Mouse (Mus musculus): ENCODE measurements around the gene Ankrd33b. TPM values are rescaled to one million over a fixed set of nuclear protein-coding genes. Genes with fewer than 3 reads are reported as not detected.
A peak's percentile ranks its signal among the peaks of the same experiment; 100 is the strongest.

Ankrd33b gene
- polyA plus RNA-seq, 1 experiment from 2014 or later, result 0.56 TPM

- no peaks in the 10 kb centered on the region for H3K27me3 ChIP-seq (ENCODE audit: low read depth, poor library complexity, severe bottlenecking)
- no peak overlapping the region for H3K4me3 ChIP-seq
- H3K4me1 ChIP-seq, result no peaks in the 10 kb centered on the region; the same call in 1 of the 2 replicates
- no peaks in the 10 kb centered on the region for H3K9me3 ChIP-seq (replicated peaks)
- no peaks in the 10 kb centered on the region for H3K36me3 ChIP-seq
- 78% methylated on average over 9 of the region's 9 CpGs for WGBS
- no peak for DNase-seq (ENCODE audit: low spot score)
- H3K27ac ChIP-seq (replicated peaks), result no peak overlapping the region
These were observed 105.2 kb downstream of the Ankrd33b start for GRCm38 (mm10) chr15:31262361-31262760.

DNA sequence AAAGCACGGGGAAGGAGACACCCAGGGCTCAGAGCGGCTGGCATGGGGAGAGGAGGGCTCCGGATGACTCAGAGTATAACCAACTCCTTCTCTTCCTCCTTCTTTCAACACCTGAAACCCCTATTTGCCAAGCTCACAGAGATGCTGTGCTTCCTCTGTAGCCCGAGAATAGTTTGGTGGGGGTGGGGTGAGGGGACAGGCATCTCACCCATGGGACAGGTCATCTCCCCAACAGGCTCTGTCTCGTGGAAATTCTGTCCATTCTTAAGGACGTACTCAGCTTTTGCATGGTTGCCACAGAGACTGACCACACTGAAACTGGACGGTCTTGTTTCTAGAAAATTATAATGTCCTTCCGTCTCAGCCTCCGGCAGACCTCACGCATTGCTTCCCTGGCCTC, 106.4 kb downstream of the Ankrd33b start:
- H3K4me1 ChIP-seq, result peaks cover 3% of the 10 kb centered on the region; the same call in 1 of the 2 replicates
- H3K4me3 ChIP-seq, result no peak overlapping the region
- DNase-seq (ENCODE audit: low spot score), result no peak
- no peaks in the 10 kb centered on the region for H3K36me3 ChIP-seq
- no peaks in the 10 kb centered on the region for H3K9me3 ChIP-seq (replicated peaks)
- H3K27me3 ChIP-seq (ENCODE audit: low read depth, poor library complexity, severe bottlenecking), result no peaks in the 10 kb centered on the region
- WGBS, result 81% methylated on average over 10 of the region's 10 CpGs
- H3K27ac ChIP-seq (replicated peaks), result no peak overlapping the region

- Histone ChIP-seq H3K4me3 (no peak overlapping the region), H3K4me1 (peaks cover 3% of the 10 kb centered on the region; the same call in 1 of the 2 replicates), H3K36me3 (no peaks in the 10 kb centered on the region), H3K27ac (replicated peaks) (no peak overlapping the region), H3K9me3 (replicated peaks) (no peaks in the 10 kb centered on the region), H3K27me3 (ENCODE audit: low read depth, poor library complexity, severe bottlenecking) (no peaks in the 10 kb centered on the region)
- no peak for DNase-seq (ENCODE audit: low spot score)
- 86% methylated on average over 18 of the region's 18 CpGs for WGBS
These were observed 108.7 kb downstream of the Ankrd33b start for GRCm38 (mm10) chr15:31258693-31259439.

DNA sequence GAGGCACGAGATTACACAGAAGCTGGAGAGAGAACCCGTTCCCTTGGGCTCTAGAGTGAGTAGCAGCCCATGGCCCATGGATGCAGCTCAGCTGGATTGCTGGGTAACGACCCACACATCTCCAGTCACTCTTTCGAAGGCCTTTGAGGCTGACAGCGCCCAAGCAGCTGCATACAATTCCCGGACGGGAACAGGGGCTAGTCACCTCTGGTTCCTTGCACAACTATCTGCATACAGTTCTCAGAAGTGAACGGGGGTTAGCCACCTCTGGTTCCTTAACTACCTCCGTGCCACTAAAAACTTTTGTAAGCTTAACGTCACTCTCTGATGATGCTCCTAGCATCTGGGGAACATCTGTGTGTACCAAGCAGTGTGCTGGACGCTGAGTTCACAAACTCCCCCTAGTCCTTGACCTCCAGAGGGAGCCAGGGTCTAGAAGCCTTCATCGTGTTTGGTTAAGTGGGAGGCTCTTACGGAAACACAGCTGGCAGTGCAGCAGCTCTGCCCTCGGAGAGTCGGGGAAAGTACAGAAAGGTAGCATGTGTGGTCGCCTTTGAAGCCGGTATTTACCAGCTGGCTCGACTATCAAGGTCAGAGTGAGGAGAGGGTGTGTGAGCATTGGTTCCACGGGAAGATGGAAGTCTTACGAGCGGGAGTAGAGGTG, 109.4 kb downstream of the Ankrd33b start:
- Histone ChIP-seq H3K9me3 (replicated peaks) (no peaks in the 10 kb centered on the region), H3K4me1 (peaks cover 3% of the 10 kb centered on the region; the same call in 1 of the 2 replicates), H3K4me3 (no peak overlapping the region), H3K36me3 (no peaks in the 10 kb centered on the region), H3K27me3 (ENCODE audit: low read depth, poor library complexity, severe bottlenecking) (no peaks in the 10 kb centered on the region), H3K27ac (replicated peaks) (no peak overlapping the region)
- no peak for DNase-seq (ENCODE audit: low spot score)
- WGBS, result 81% methylated on average over 21 of the region's 21 CpGs

DNA sequence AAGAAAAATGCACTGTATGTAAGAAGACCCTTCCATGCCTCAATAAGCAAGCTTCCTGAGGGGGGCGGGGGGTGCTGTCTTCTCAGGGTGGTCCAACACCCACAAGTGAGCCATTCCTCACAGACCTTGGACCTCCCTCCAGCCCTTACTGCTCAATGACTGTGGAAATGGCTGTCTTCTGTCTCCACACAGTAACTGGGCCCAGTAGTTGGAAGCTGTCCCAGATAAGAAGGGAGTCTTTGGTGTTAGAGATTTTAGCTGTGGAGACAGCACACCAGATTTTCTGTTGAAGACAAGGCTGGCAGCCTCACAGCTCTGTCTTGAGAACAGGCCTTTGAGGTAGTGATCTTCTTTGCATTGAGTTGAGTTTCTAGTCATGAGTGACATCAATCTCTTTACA, 110.2 kb downstream of the Ankrd33b start:
- Histone ChIP-seq H3K36me3 (no peaks in the 10 kb centered on the region), H3K4me1 (peaks cover 3% of the 10 kb centered on the region; the same call in 1 of the 2 replicates), H3K4me3 (no peak overlapping the region), H3K9me3 (replicated peaks) (no peaks in the 10 kb centered on the region), H3K27me3 (ENCODE audit: low read depth, poor library complexity, severe bottlenecking) (no peaks in the 10 kb centered on the region), H3K27ac (replicated peaks) (no peak overlapping the region)
- no peak for DNase-seq (ENCODE audit: low spot score)
- WGBS, result 95% methylated on average over 1 of the region's 1 CpGs

GRCm38 (mm10) chr15:31255762-31256161, 111.8 kb downstream of the Ankrd33b start:
- no peak for DNase-seq (ENCODE audit: low spot score)
- Histone ChIP-seq H3K4me1 (peaks cover 3% of the 10 kb centered on the region; the same call in 1 of the 2 replicates), H3K4me3 (no peak overlapping the region), H3K36me3 (no peaks in the 10 kb centered on the region), H3K27me3 (ENCODE audit: low read depth, poor library complexity, severe bottlenecking) (no peaks in the 10 kb centered on the region), H3K27ac (replicated peaks) (no peak overlapping the region), H3K9me3 (replicated peaks) (no peaks in the 10 kb centered on the region)
- WGBS, result 87% methylated on average over 6 of the region's 6 CpGs

GRCm38 (mm10) chr15:31254939-31255535, 112.5 kb downstream of the Ankrd33b start:
- 91% methylated on average over 9 of the region's 9 CpGs for WGBS
- H3K4me3 ChIP-seq, result no peak overlapping the region
- H3K27ac ChIP-seq (replicated peaks), result no peak overlapping the region
- no peaks in the 10 kb centered on the region for H3K9me3 ChIP-seq (replicated peaks)
- H3K36me3 ChIP-seq, result no peaks in the 10 kb centered on the region
- H3K27me3 ChIP-seq (ENCODE audit: low read depth, poor library complexity, severe bottlenecking), result no peaks in the 10 kb centered on the region
- DNase-seq (ENCODE audit: low spot score), result no peak
- H3K4me1 ChIP-seq, result peaks cover 3% of the 10 kb centered on the region; the same call in 1 of the 2 replicates

GRCm38 (mm10) chr15:31253963-31254362, 113.6 kb downstream of the Ankrd33b start:
- no peaks in the 10 kb centered on the region for H3K27me3 ChIP-seq (ENCODE audit: low read depth, poor library complexity, severe bottlenecking)
- DNase-seq (ENCODE audit: low spot score), result no peak
- 91% methylated on average over 4 of the region's 4 CpGs for WGBS
- peaks cover 3% of the 10 kb centered on the region; the same call in 1 of the 2 replicates for H3K4me1 ChIP-seq
- H3K36me3 ChIP-seq, result no peaks in the 10 kb centered on the region
- H3K27ac ChIP-seq (replicated peaks), result 0 out of 2 replicates have a peak overlapping the region, but pooled peaks have one; percentile 49
- no peaks in the 10 kb centered on the region for H3K9me3 ChIP-seq (replicated peaks)
- no peak overlapping the region for H3K4me3 ChIP-seq

DNA sequence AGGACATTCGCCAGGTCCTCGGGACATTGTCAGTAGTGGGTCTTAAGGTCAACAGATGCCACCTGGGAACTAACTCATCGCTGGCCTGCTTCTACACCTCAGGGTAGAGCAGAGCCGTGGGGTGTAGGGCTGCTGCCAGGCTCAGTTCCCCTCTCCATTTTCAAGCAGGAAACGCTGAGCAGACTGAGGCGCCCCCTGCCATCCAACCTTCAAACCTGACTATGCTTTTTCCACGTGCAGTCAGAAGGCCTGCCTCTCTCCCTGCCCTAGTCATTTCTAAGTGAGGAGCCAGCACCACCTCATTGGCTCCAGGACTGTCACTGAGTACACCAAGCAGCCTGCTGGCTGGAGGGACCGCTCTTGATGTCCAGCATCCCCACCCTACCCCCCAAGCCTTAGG, 114.1 kb downstream of the Ankrd33b start:
- Histone ChIP-seq H3K9me3 (replicated peaks) (no peaks in the 10 kb centered on the region), H3K4me1 (peaks cover 6% of the 10 kb centered on the region; the same call in 1 of the 2 replicates), H3K27ac (replicated peaks) (0 out of 2 replicates have a peak overlapping the region, but pooled peaks have one; percentile 49), H3K36me3 (no peaks in the 10 kb centered on the region), H3K27me3 (ENCODE audit: low read depth, poor library complexity, severe bottlenecking) (no peaks in the 10 kb centered on the region), H3K4me3 (no peak overlapping the region)
- WGBS, result 75% methylated on average over 8 of the region's 8 CpGs
- DNase-seq (ENCODE audit: low spot score), result no peak

DNA sequence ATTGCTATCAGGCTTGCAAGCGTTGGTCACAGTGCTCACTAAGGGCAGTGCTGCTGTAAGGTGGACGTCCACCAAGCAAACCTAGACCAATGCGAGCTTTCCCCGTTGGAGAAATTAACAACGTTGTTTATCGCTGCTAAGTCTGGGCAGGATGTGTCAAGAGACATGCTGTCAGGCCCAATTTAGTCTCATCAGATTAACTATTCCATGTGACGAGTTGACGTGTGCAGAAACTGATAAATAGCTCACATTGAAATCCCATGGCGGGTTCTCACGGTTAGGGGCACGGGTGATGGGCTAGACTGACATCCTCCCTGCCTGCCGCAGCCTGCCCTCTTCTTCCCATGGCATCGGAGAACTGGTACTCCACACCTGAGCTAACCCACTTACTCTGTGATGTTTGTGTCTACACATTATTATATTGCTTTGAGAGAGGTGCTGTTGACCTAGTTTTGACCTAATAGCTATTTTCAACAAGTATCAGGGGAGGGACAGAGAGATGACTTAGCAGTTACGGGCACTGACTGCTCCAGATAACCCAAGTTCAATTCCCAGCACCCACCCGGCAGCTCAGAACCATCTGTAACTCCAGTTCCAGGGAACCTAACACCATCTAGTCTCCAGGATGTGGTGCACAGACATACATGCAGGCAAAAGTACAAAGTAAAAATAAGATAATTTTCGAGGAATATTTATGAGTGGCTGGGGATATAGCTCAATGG, 114.8 kb downstream of the Ankrd33b start:
- no peak for DNase-seq (ENCODE audit: low spot score)
- H3K4me1 ChIP-seq, result peaks cover 12% of the 10 kb centered on the region; the same call in 1 of the 2 replicates
- H3K9me3 ChIP-seq (replicated peaks), result no peaks in the 10 kb centered on the region
- no peaks in the 10 kb centered on the region for H3K27me3 ChIP-seq (ENCODE audit: low read depth, poor library complexity, severe bottlenecking)
- no peak overlapping the region for H3K4me3 ChIP-seq
- 93% methylated on average over 16 of the region's 16 CpGs for WGBS
- H3K36me3 ChIP-seq, result no peaks in the 10 kb centered on the region
- no peak overlapping the region for H3K27ac ChIP-seq (replicated peaks)

DNA sequence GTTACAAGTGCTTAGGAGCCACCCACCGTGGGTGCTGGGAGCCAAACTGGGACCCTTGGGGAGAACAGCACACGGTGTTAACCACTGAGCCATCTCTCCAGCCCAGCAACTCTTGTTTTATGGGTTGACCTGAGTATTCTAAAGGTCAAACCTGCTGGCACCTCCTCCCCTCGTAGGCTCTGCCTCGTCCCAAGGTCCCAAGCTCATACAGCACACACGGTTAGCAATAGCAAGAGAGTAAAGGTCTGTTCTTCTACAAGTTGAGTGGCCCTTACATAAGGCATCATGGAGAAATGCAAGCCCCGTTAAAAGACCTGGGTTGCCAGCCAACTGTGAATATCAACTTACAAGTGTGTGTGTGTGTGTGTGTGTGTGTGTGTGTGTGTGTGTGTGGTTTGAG, 116.3 kb downstream of the Ankrd33b start:
- 94% methylated on average over 6 of the region's 6 CpGs for WGBS
- Histone ChIP-seq H3K36me3 (no peaks in the 10 kb centered on the region), H3K27me3 (ENCODE audit: low read depth, poor library complexity, severe bottlenecking) (no peaks in the 10 kb centered on the region), H3K4me1 (peaks cover 17% of the 10 kb centered on the region), H3K27ac (replicated peaks) (no peak overlapping the region), H3K4me3 (no peak overlapping the region), H3K9me3 (replicated peaks) (no peaks in the 10 kb centered on the region)
- DNase-seq (ENCODE audit: low spot score), result no peak

DNA sequence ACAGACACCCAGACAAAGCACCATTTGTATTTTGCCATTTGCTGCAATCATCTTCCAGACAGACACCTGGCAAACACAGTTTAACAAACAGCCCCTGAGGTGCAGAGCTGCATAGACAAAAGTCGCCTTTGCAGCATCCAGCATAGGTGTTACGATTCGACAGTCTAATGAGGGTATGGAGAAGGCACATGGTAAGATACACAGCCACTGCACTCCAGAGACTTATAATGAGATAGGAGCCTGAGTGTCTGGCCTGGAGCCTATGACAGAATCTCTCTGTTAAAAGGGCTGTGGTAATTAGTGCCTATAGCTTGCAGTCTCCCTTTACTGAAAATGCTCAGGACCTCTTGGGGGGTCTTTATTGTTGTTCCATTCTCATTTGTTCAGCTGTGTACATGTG, 116.8 kb downstream of the Ankrd33b start:
- DNase-seq (ENCODE audit: low spot score), result no peak
- no peaks in the 10 kb centered on the region for H3K27me3 ChIP-seq (ENCODE audit: low read depth, poor library complexity, severe bottlenecking)
- no peak overlapping the region for H3K4me3 ChIP-seq
- H3K4me1 ChIP-seq, result peaks cover 17% of the 10 kb centered on the region
- H3K36me3 ChIP-seq, result no peaks in the 10 kb centered on the region
- H3K9me3 ChIP-seq (replicated peaks), result no peaks in the 10 kb centered on the region
- WGBS, result 92% methylated on average over 3 of the region's 3 CpGs
- no peak overlapping the region for H3K27ac ChIP-seq (replicated peaks)
